Mouse (Mus musculus): ENCODE results near the gene Ttll10.

- TF ChIP-seq CTCF (IDR thresholded peaks at IDR 0.05; ENCODE audit: borderline replicate concordance, insufficient read depth, low read length) (no peak), POLR2A (IDR thresholded peaks at IDR 0.05; ENCODE audit: low read depth, low read length) (no peak)
These were observed 18.5 kb upstream of the Ttll10 start for GRCm38 (mm10) chr4:156077499-156078301.

Measured in embryonic fibroblast, embryonic 13.5 days (primary cell).